Mouse (Mus musculus) layer of hippocampus, postnatal 36 days (tissue): ENCODE results near the gene Olfr971. TPM values are rescaled to one million over a fixed set of nuclear protein-coding genes. Genes with fewer than 3 reads are reported as not detected.
"Not testable (repeated sequence)": the region's sequence is repeated elsewhere in the genome, so short reads cannot be mapped to it uniquely, and the experiment has no call there.

ENCODE experiments used
- DNase-seq, 2 experiments: peaks; one replicate each; pipeline ENCODE4 v3.0.0; 2022
- total RNA-seq, 2 experiments: library from RNA; stranded (reverse); gene quantifications; 2 replicates each; pipeline ENCODE4 v1.2.3; 2021

Olfr971 gene
- not detected for total RNA-seq

- not testable (repeated sequence) for DNase-seq
These were observed at the start of gene Olfr971 for GRCm38 (mm10) chr9:39836576-39836975. Gene Olfr971 (plus strand): TSS chr9:39836876.

- DNase-seq: no peak
These were observed 46.1 kb upstream of the Olfr971 start, which contains the start of gene Olfr969 for GRCm38 (mm10) chr9:39790558-39790957. Gene Olfr969 (plus strand): TSS chr9:39790945.

- DNase-seq: no peak
These were observed 28.1 kb upstream of the Olfr971 start, which contains the start of gene Olfr970 for GRCm38 (mm10) chr9:39808560-39808959. Gene Olfr970 (plus strand): TSS chr9:39808860.

- DNase-seq: no peak
These were observed 29.4 kb downstream of the Olfr971 start, which contains the start of gene Olfr972 for GRCm38 (mm10) chr9:39866122-39866521. Gene Olfr972 (plus strand): TSS chr9:39866422.

- not testable (repeated sequence) for DNase-seq
These were observed 35.3 kb downstream of the Olfr971 start for GRCm38 (mm10) chr9:39871986-39872385.

- DNase-seq: not testable (repeated sequence)
These were observed 41.1 kb downstream of the Olfr971 start for GRCm38 (mm10) chr9:39877541-39878396.

Other genes with a start within 250 kb of the Olfr971 start
- gene AW551984, start 232.5 kb upstream of the Olfr971 start, total RNA-seq: 1 to 10 TPM; 4.1 to 4.2 TPM
- gene Olfr148, start 226.2 kb upstream of the Olfr971 start, total RNA-seq: not detected
- not detected for gene Olfr960, start 215.5 kb upstream of the Olfr971 start, total RNA-seq
- not detected for gene Olfr961, start 191.8 kb upstream of the Olfr971 start, total RNA-seq
- gene Olfr963, start 169.7 kb upstream of the Olfr971 start, total RNA-seq: not detected
- gene Olfr149, start 129.8 kb upstream of the Olfr971 start, total RNA-seq: not detected
- not detected for gene Olfr965, start 125.5 kb upstream of the Olfr971 start, total RNA-seq
- gene Olfr150, start 105.9 kb upstream of the Olfr971 start, total RNA-seq: not detected
- not detected for gene Olfr967, start 90.6 kb upstream of the Olfr971 start, total RNA-seq
- not detected for gene Olfr968, start 53.6 kb upstream of the Olfr971 start, total RNA-seq
- gene Olfr969, start 45.9 kb upstream of the Olfr971 start, total RNA-seq: not detected
- gene Olfr970, start 28.0 kb upstream of the Olfr971 start, total RNA-seq: not detected
- not detected for gene Olfr972, start 29.5 kb downstream of the Olfr971 start, total RNA-seq
- gene Olfr229, start 70.5 kb downstream of the Olfr971 start, total RNA-seq: not detected
- gene Olfr974, start 100.6 kb downstream of the Olfr971 start, total RNA-seq: not detected
- gene Olfr975, start 115.2 kb downstream of the Olfr971 start, total RNA-seq: not detected
- gene Olfr976, start 124.3 kb downstream of the Olfr971 start, total RNA-seq: not detected
- gene Olfr978, start 155.2 kb downstream of the Olfr971 start, total RNA-seq: not detected
- gene Olfr979, start 166.6 kb downstream of the Olfr971 start, total RNA-seq: not detected
- not detected for gene Olfr980, start 172.7 kb downstream of the Olfr971 start, total RNA-seq
- not detected for gene Olfr981, start 184.6 kb downstream of the Olfr971 start, total RNA-seq
- gene Olfr982, start 237.0 kb downstream of the Olfr971 start, total RNA-seq: not detected